Mouse (Mus musculus) MEL-GATA-1-ER (cell line): ENCODE measurements around the gene Dda1.

Experiments used
- DNase-seq: peaks from one replicate; pipeline ENCODE4 v3.0.0-alpha.2; 2012; ENCODE audit warnings: low read depth; ENCODE audit errors: extremely low read depth

Dda1 gene

DNA sequence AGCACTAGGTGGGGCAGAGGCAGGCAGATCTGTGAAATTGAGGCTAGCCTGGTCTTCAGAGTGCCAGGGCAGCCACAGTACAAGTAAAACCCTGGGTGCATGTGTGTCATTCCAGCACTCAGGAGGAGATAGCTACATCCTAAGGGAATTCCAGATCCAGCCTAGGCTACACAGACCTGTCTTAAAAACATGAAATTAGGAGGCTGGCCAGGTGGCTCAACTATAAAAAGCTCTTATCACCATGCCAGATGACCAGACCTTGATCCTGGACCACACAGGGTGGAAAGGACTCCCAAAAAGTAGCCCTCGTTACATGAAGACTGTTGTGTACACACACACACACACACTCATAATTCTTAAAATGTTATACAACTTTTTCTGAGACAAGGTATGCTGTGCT is 998 bp upstream of the Dda1 start:
- DNase-seq: no peak

DNA sequence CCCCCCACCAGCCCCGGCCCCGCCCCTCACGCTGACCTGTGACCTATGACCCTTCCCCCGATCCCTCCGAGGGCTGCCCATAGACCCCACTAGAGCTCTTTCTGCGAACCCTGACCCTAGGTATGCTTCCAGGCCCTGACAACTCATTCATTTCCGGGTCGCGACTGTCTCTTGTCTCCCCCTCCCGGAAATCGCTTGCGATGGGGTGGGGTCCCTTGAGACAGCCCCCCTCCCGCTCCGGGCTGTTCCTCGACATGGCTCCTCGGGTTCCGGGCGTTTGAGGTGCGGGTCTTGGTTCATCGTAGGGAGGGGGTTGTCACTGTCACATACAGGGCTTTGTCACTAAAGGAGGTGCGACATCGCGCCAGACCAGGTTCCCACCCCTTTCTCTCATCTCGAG is 412 bp downstream of the Dda1 start:
- no peak for DNase-seq

DNA sequence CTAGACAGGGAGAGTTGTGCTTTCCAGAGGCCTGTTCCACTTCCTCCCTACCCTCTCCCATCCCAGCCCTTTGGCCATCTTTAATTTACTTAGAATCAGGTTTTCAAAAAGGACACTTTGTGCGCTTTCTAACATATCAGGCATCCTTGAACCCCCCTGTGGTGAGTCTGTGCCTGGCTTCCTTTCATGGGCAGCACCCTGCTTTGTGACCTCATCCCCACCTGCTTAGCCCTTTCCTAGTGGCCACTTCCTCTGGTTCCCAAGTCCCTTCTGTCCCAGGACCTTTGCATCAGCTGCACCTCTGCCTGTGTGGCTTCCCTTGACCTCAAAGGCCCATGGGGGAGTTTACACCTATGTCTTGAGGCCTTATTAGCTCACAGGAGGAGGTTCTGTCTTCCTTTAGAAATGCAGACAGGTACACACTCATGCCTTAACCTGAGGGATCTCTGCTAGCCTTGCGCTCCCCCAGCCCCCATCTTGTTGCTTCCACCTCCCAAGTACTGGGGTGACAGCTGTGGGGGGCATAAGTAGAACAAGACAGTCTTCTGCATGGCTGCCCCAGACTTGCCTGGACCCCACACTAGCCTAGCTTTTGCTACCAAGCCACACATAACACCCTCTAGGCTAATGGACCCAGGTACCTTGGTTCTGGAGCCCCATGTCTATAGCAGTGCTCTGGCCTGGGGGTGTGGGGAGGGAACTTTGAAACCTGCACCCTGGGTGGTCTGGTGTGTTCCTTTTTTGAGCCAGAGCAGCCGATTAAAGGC is 1.3 kb downstream of the Dda1 start:
- no peak for DNase-seq

DNA sequence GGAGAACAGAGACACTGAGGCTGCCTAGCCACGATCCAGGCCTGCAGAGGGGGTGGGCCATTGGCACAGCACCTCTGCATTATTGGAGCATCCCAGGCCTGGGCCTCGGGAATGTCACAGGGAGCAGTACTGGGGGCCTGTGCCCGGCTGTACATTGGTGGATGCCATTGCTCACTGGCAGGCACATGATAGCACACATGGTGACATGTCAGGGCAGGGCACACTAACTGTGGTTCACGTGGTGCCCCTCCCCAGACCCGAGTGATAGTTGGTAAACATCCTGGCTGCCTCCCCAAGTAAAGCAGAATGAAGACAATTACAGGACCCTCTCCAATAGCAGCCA is 1.9 kb downstream of the Dda1 start:
- no peak for DNase-seq

DNA sequence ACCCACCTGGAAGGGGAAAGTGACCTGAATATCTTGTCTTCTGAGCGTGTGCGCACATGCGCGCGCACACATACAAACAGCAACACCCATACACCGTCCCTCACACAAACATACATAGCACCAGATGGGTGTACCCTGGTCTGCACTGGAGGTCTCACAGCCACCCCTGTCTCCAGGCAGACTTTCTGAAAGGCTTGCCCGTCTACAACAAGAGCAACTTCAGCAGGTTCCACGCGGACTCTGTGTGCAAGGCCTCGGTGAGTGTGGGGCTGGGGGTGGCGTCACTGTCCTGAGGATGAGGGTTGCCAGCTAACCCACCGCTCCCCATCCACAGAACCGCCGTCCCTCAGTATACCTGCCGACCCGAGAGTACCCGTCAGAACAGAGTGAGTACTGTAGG is 2.9 kb downstream of the Dda1 start:
- no peak for DNase-seq

DNA sequence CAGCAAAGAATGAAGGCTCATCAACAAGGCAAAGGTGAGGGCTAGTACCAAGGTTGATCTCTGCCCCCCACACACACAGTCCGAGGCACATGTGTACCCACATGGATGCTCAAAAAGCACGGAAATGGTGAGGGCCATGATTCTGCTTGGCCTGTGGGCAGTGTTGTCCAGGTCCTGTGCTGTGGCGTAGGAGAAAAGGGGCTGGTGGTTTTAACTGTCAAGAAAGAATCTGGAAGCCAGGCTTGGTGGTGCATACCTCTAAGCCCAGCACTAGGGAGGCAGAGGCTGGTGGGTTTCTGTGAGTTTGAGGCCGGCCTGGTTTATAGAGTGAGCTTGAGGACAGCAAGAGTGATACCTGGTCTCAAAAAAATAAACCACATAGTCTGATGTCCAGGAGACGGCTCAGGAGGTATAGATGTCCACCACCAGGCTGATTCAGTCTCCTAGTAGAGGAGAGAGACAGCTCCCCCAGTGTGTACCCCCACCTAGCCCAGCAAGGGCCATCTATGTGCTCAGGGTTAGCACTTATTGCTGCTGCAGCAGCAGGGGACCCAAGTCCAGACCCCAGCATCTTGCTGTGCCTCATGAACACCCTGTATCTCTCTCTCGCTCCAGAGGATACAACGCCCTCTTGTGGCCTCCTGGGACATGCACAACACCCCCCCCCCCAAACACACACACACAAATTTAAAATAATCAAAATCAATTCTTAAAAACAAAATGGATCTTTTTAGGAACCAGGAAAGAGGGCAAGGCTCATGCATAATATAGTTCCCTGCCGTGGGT is 3.8 kb downstream of the Dda1 start:
- no peak for DNase-seq

DNA sequence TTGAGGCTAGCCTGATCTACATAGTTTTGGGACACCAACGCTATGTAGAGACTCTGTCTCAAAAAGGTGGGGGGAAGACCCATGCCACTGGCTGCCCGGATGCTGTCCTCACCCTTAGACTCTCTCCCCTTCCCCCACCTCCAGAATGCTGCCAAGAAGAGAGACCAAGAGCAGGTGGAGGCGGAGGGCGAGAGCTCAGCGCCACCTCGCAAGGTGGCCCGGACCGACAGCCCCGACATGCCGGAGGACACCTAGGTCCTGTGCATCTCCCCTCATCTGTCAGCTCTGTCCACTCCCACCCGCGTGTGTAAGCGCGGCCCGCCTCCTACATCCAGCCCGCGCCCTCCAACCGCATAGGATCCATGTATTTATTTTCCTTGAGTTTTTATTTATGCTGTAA is 5.3 kb downstream of the Dda1 start:
- DNase-seq: no peak

GRCm38 (mm10) chr8:71474785-71475701 is 6.0 kb downstream of the Dda1 start:
- DNase-seq: no peak

- no peak for DNase-seq
Observed at GRCm38 (mm10) chr8:71475702-71476075, 6.7 kb downstream of the Dda1 start.

DNA sequence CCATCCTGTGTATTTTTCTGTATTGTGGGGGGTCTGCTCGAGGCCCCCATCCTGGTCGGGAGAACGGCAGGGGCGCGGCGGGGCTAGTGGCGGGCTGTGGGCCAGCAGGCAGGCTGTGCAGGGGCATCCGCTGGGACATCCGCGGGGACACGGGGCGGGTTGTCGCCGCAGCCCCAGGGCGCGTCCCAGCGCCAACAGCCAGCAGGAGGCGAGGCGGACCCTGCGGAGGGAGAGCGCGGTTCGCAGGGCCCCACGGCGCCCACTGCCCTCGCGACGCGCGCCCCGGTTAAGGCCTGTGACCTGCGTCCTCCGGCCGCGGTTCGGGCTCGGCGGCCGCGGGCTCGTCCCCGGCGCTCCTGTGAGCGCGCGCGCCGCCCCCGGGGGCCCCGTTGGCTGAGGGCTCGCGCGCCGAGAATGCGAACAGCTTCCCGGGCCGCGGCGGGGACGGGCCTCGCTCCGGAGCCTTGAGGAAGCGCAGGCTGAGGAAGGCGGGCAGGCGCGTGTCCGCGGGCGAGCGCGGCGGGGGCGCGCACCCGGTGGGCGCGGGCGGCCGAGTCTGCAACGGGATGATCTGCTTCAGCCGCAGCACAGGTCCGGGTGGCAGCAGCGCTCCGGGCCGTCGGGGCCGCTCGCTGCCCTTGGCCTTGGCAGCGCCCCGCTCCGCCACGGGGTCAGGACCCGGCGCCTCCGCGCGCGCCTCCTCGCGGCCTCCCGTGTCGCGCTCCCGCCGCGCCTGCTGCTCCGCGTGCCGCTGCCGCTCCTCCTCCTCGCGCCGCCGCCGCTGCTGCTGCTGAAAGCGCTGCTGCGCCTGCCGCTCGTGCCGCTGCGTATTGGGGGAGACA is 7.3 kb downstream of the Dda1 start:
- DNase-seq: no peak

GRCm38 (mm10) chr8:71477196-71477845 is 8.3 kb downstream of the Dda1 start:
- DNase-seq: peak; percentile 70

GRCm38 (mm10) chr8:71478943-71479342 is 9.9 kb downstream of the Dda1 start:
- no peak for DNase-seq

DNA sequence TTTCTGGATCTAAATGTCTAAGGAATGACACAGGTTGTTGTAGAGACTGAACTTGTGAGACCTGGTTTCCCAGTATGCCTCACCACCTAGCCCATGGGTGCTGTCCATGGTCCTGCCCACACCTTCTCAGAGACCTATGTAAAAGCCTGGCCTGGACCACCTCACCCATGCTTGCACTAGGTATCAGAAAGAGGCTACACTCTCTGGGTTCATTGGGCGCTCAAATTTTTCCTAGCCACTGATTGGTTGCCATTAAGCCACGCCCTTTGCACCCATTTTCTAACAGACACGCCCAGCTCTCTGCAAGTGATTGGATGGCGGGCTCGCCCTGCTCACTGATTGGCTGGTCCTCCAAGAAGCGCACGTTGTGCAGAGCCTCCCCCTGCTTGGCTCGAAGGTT is 14.9 kb downstream of the Dda1 start:
- peak; percentile 85 for DNase-seq

- DNase-seq: no peak
Observed at GRCm38 (mm10) chr8:71484736-71485135, 15.7 kb downstream of the Dda1 start.

DNA sequence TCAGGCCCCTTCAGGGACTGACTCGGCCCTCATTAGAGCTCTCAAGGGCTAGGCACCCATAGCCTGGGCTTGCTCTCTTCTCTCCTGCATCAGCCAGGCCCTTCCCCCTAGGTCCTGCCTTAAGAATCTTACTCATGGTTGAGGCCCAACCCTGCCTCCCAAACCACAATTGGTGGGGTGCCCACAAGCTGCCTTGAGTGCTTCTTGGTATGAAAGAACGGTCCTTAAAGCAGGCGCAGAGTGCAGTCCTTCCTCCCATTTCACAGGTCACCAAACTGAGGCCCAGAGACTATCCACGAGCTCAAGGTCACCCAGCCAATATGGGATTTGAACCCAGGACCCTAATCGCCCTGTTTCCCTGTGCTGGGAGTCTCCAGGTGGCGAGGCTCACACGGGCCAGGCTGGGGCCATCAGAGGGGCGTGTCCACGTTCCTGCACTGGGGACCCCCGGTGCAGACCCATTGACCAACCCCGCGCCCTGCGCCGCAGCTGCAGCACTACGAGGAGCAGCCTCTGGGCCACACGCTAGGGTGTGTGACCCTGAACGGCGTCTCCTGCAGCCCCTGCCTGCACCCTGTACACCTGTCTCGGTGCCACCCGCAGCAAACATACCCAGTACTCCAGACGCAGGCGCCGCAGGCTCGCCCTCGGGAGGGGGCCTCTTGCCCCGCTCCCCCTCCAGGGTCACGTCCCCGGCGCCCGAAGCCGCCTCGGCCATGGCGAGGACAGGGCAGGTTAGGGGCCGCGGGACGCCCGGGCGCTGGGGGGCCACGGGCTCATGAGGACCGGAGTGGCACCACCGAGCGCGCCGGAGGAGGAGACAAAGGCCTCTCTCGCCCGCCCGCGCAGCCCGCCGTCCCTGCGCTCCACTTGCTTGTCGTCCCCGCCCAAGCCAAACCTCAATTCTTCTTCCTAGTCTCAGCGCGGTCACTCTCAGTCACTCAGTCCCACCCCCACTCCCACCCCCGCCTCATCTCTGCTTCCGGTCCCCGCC is 16.4 kb downstream of the Dda1 start, which contains the start of gene Ano8:
Ano8 (minus strand) TSS at position 822 of the 994 bp plus-strand sequence.
- peak; percentile 80 for DNase-seq

- DNase-seq: no peak
Observed at GRCm38 (mm10) chr8:71486136-71486529, 17.1 kb downstream of the Dda1 start.

- peak; percentile 72 for DNase-seq
Observed at GRCm38 (mm10) chr8:71487691-71488445, 18.9 kb downstream of the Dda1 start, which contains the start of gene Gtpbp3. TSS of gene Gtpbp3 (plus strand) at chr8:71488103.

- peak; percentile 96 for DNase-seq
Observed at GRCm38 (mm10) chr8:71488454-71488853, 19.5 kb downstream of the Dda1 start.
